Mouse (Mus musculus) heart, adult 2 months (tissue): ENCODE data around the gene Msrb2.

Source experiments
- CTCF ChIP-seq: fragments of 200-600 bp; IDR thresholded peaks from 2 replicates; pipeline ENCODE4 v1.8.1; 2022; ENCODE audit warnings: antibody characterized with exemption, mild to moderate bottlenecking, moderate library complexity
- POLR2A ChIP-seq: fragments of 200-500 bp; IDR thresholded peaks from 2 replicates; pipeline ENCODE4 v1.6.1; 2011; ENCODE audit warnings: mild to moderate bottlenecking, low read depth, low read length, control low read depth; ENCODE audit not compliant: insufficient read depth

- TF ChIP-seq CTCF (no peak), POLR2A (no peak)
These were observed 4.8 kb upstream of the Msrb2 start for GRCm38 (mm10) chr2:19366426-19366825.
